Mouse (Mus musculus): ENCODE data around the gene Rtkn2. TPM values are rescaled to one million over a fixed set of nuclear protein-coding genes. Genes with fewer than 3 reads are reported as not detected.

Rtkn2 gene
- total and polyA plus RNA-seq, 3 experiments = 0.11 TPM; not detected in 2

DNA sequence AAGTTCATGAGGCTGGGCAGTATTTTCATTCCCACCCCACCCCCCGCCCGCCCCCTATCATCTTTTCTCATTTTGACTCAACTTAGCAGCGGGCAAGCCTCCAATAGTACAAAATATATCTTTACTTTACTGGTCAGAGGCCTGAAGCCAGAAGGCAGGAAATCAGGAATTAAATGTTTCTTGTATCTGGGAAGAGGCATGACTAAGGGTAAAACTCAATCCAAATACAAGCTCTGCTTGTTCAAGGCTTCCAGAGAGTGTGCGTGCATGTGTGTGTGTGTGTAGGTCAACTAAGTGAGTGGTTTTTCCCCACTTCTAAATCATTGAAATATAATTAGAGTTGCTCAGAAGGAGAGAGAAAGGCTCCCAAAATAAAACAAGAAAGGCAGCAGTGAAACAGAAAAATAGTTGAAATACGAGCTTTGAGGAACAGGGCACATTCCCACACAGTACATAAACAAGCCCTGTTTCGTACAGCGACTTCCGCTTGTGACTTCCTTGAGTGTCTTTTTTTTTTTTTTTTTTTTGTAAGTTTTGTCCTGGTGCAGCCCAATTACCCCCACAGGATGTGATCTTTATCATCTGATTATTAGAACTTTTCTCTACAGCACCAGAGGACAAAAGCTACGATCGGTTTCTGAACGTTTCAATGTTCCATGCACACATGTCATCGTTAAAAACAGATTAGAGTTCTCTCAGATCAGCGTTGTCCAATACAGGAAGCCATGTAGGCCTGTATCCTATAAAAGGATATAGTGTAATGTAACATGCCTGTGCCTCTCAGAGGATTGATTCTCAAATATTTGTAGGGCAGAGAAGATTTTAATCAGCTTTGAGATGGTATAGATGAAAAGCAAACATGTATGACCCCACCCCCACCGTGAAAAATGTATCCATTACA, 125.8 kb downstream of the Rtkn2 start:
- H3K27me3 ChIP-seq (ENCODE audit: insufficient read depth, low read length) = no peaks in the 10 kb centered on the region
- H3K9me3 ChIP-seq (replicated peaks) = peaks cover 42% of the 10 kb centered on the region
- no peak overlapping the region for H3K4me3 ChIP-seq (ENCODE audit: low read depth, low read length)
- no peak for ATAC-seq (ENCODE audit: extremely low read depth, insufficient number of reproducible peaks, low FRiP score, poor library complexity, severe bottlenecking)
- no peaks in the 10 kb centered on the region for H3K36me3 ChIP-seq (replicated peaks)
- no peak for TF ChIP-seq TAL1 (conservative IDR thresholded peaks at IDR 0.05; ENCODE audit: low read depth, low read length)
- no peak for TF ChIP-seq GATA2 (IDR thresholded peaks at IDR 0.05; ENCODE audit: borderline replicate concordance, low read depth, low read length)
- no peak for TF ChIP-seq CTCF (IDR thresholded peaks at IDR 0.05; ENCODE audit: low read depth, low read length)
- TF ChIP-seq GATA1 (IDR thresholded peaks at IDR 0.05; ENCODE audit: borderline replicate concordance, low read length) = no peak
- no peak for TF ChIP-seq POLR2AphosphoS5 (IDR thresholded peaks at IDR 0.05; ENCODE audit: insufficient replicate concordance, low read depth, low read length)
- no peak for DNase-seq (ENCODE audit: low spot score)
- H3K4me1 ChIP-seq (ENCODE audit: insufficient read depth, low read depth, low read length) = no peaks in the 10 kb centered on the region

DNA sequence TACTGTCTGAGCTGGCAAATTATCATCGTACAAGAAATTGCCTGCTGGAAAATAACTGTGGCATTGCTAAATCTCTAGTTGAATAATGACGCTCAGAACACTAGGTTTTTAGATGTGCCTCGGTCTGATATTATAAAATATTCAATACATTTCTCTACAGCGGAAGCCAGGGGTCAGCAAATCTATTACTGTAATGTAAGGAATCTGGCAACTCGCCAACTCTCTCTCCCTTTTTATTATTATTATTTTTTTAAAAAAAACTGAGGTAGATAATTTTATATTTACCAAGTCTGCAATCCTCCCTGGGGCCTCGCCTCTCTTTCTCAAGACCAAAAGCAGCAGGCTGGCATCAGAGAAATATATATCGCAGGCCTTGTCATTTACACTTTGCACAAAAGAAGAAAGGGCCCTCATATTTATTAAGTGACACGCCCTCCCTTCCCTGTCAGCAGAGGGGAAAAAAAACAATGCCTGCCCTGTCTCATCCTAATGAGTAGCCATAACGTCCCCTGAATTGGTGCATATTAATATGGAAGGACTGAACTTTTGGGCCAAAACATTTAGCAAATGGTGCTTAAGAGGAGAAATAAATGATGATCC, 127.1 kb downstream of the Rtkn2 start:
- DNase-seq (ENCODE audit: low spot score) = no peak
- no peaks in the 10 kb centered on the region for H3K4me1 ChIP-seq (ENCODE audit: insufficient read depth, low read depth, low read length)
- peaks cover 46% of the 10 kb centered on the region for H3K9me3 ChIP-seq (replicated peaks)
- no peak for ATAC-seq (ENCODE audit: extremely low read depth, insufficient number of reproducible peaks, low FRiP score, poor library complexity, severe bottlenecking)
- TF ChIP-seq CTCF (IDR thresholded peaks at IDR 0.05; ENCODE audit: low read depth, low read length) = no peak
- TF ChIP-seq GATA2 (IDR thresholded peaks at IDR 0.05; ENCODE audit: borderline replicate concordance, low read depth, low read length) = no peak
- TF ChIP-seq TAL1 (conservative IDR thresholded peaks at IDR 0.05; ENCODE audit: low read depth, low read length) = no peak
- TF ChIP-seq GATA1 (IDR thresholded peaks at IDR 0.05; ENCODE audit: borderline replicate concordance, low read length) = no peak
- no peak for TF ChIP-seq POLR2AphosphoS5 (IDR thresholded peaks at IDR 0.05; ENCODE audit: insufficient replicate concordance, low read depth, low read length)
- no peak overlapping the region for H3K4me3 ChIP-seq (ENCODE audit: low read depth, low read length)
- no peaks in the 10 kb centered on the region for H3K36me3 ChIP-seq (replicated peaks)
- no peaks in the 10 kb centered on the region for H3K27me3 ChIP-seq (ENCODE audit: insufficient read depth, low read length)

DNA sequence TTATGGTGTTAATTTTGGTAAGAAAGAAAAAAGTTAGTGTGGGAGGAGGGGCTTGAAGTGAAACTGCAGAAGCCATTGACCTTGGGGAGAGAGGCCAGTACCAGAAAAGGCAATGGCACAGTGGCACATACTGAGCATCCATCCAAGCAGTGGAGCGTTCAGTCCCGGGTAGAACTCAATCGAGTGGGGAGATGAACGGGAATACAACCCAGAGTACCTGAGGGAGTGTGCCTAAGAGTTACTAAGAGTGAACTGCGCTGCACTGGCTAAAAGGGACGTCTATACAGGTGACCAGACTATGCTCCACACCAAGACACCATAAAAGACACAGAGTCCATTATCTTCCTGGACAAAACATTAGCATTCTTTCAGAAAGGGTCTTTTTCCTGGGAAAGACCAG, 128.3 kb downstream of the Rtkn2 start:
- H3K4me1 ChIP-seq (ENCODE audit: insufficient read depth, low read depth, low read length) = no peaks in the 10 kb centered on the region
- TF ChIP-seq CTCF (IDR thresholded peaks at IDR 0.05; ENCODE audit: low read depth, low read length) = no peak
- no peak for TF ChIP-seq TAL1 (conservative IDR thresholded peaks at IDR 0.05; ENCODE audit: low read depth, low read length)
- no peak for TF ChIP-seq GATA2 (IDR thresholded peaks at IDR 0.05; ENCODE audit: borderline replicate concordance, low read depth, low read length)
- TF ChIP-seq POLR2AphosphoS5 (IDR thresholded peaks at IDR 0.05; ENCODE audit: insufficient replicate concordance, low read depth, low read length) = no peak
- TF ChIP-seq GATA1 (IDR thresholded peaks at IDR 0.05; ENCODE audit: borderline replicate concordance, low read length) = no peak
- H3K4me3 ChIP-seq (ENCODE audit: low read depth, low read length) = no peak overlapping the region
- no peaks in the 10 kb centered on the region for H3K27me3 ChIP-seq (ENCODE audit: insufficient read depth, low read length)
- no peak for DNase-seq (ENCODE audit: low spot score)
- peaks cover 40% of the 10 kb centered on the region for H3K9me3 ChIP-seq (replicated peaks)
- ATAC-seq (ENCODE audit: extremely low read depth, insufficient number of reproducible peaks, low FRiP score, poor library complexity, severe bottlenecking) = no peak
- no peaks in the 10 kb centered on the region for H3K36me3 ChIP-seq (replicated peaks)

Other genes starting within 250 kb of the Rtkn2 start
- not detected in 2 replicates for gene Zfp365, start 66.9 kb upstream of the Rtkn2 start, total RNA-seq (2014; fragmentation: Nextera tagmentation)
- 0.11 TPM in 1 of 2 replicates, not detected in the other for gene Zfp365, start 66.9 kb upstream of the Rtkn2 start, total RNA-seq (2017)
- gene Zfp365, start 66.9 kb upstream of the Rtkn2 start, polyA plus RNA-seq (2012) = not detected in 2 replicates

All from G1E (cell line).